Mouse (Mus musculus) lung, postnatal 14 days (tissue): ENCODE measurements around the gene Igsf8.

Experiments
- DNase-seq: peaks from one replicate; pipeline ENCODE4 v3.0.0; 2021

Igsf8 gene

GRCm38 (mm10) chr1:172352001-172352400, 90.6 kb downstream of the Igsf8 start:
- DNase-seq, result no peak

GRCm38 (mm10) chr1:172352453-172352852, 91.0 kb downstream of the Igsf8 start:
- DNase-seq, result no peak

- no peak for DNase-seq
These were observed 93.9 kb downstream of the Igsf8 start for GRCm38 (mm10) chr1:172355336-172355735.

GRCm38 (mm10) chr1:172357550-172357949, 96.1 kb downstream of the Igsf8 start:
- DNase-seq, result peak; percentile 66

GRCm38 (mm10) chr1:172358341-172358740, 96.9 kb downstream of the Igsf8 start:
- no peak for DNase-seq

- peak; percentile 62 for DNase-seq
These were observed 103.2 kb downstream of the Igsf8 start for GRCm38 (mm10) chr1:172364684-172365083.

- peak; percentile 70 for DNase-seq
These were observed 107.5 kb downstream of the Igsf8 start for GRCm38 (mm10) chr1:172368768-172369418.
